ENCODE assay signal across 8 mouse cellular contexts in genomic region chr17:8165977-8166376, GRCm38 (mm10). TPM values are rescaled to one million over a fixed set of nuclear protein-coding genes. Genes with fewer than 3 reads are reported as not detected.
DNase-seq lines count a peak whose midpoint lies in the region; ATAC-seq and TF ChIP-seq lines count a peak whose summit lies in the region.
"Not testable (repeated sequence)": the region's sequence is repeated elsewhere in the genome, so short reads cannot be mapped to it uniquely, and the experiment has no call there.
"Had no signal": no experiment of that assay in that cellular context is flagged by ENCODE, and none has a peak within 500 bp of the region (broad histone marks: within the 10 kb centered on the region; RNA-seq: fewer than 3 reads in every experiment).

No protein-coding gene starts in this region.

- H3K27ac ChIP-seq in MEL (ENCODE audit: control insufficient read depth, low read depth, low read length): peak overlapping the region; percentile 71
- not testable (repeated sequence) for H3K27ac ChIP-seq in embryonic facial prominence, embryonic 14.5 days (replicated peaks; ENCODE audit: low read depth, low read length); heart, embryonic 11.5 days (ENCODE audit: low read depth, low read length); limb, embryonic 10.5 days; lung, embryonic 15.5 days; neural tube, embryonic 11.5 days (ENCODE audit: low read depth, low read length)

- not testable (repeated sequence) for H3K27me3 ChIP-seq in MEL (ENCODE audit: control insufficient read depth in 1 of 2, insufficient read depth in 2 of 2, low read length in 2 of 2); embryonic facial prominence, embryonic 14.5 days (replicated peaks; ENCODE audit: control insufficient read depth, insufficient read depth, low read length); heart, embryonic 11.5 days (ENCODE audit: control insufficient read depth, insufficient read depth, low read length); limb, embryonic 10.5 days (ENCODE audit: low read depth, poor library complexity, severe bottlenecking); lung, embryonic 15.5 days; neural tube, embryonic 11.5 days (ENCODE audit: control insufficient read depth, insufficient read depth, low read length)

- not testable (repeated sequence) for H3K4me1 ChIP-seq in MEL (ENCODE audit: control insufficient read depth in 1 of 2, insufficient read depth in 2 of 2, low read length in 2 of 2); embryonic facial prominence, embryonic 14.5 days (ENCODE audit: control insufficient read depth, insufficient read depth, low read length); heart, embryonic 11.5 days (ENCODE audit: control insufficient read depth, insufficient read depth, low read length); limb, embryonic 10.5 days; lung, embryonic 15.5 days; neural tube, embryonic 11.5 days (ENCODE audit: control insufficient read depth, insufficient read depth, low read length)

- not testable (repeated sequence) for H3K9me3 ChIP-seq in MEL (replicated peaks; ENCODE audit: insufficient read depth, low read length); embryonic facial prominence, embryonic 14.5 days (ENCODE audit: control insufficient read depth, low read length); heart, embryonic 11.5 days (replicated peaks; ENCODE audit: control insufficient read depth, low read length); limb, embryonic 10.5 days (replicated peaks); lung, embryonic 15.5 days; neural tube, embryonic 11.5 days (ENCODE audit: control insufficient read depth, low read length)

- not testable (repeated sequence) for TF ChIP-seq CTCF in MEL (IDR thresholded peaks at IDR 0.05 in 2 of 3, conservative IDR thresholded peaks at IDR 0.05 in 1 of 3; ENCODE audit: control insufficient read depth in 1 of 3, insufficient read depth in 1 of 3, low read depth in 2 of 3, low read length in 3 of 3, poor library complexity in 1 of 3, severe bottlenecking in 1 of 3)

- under 1% methylated on average over 11 of the region's 11 CpGs for WGBS in embryonic facial prominence, embryonic 14.5 days
- 1% methylated on average over 10 of the region's 11 CpGs for WGBS in heart, embryonic 11.5 days (ENCODE audit: insufficient replicate concordance)
- 2% methylated on average over 11 of the region's 11 CpGs for WGBS in limb, embryonic 10.5 days
- under 1% methylated on average over 11 of the region's 11 CpGs for WGBS in lung, embryonic 15.5 days
- WGBS in neural tube, embryonic 11.5 days: 0% methylated on average over 11 of the region's 11 CpGs

- TF ChIP-seq POLR2A in MEL (IDR thresholded peaks at IDR 0.05; ENCODE audit: control insufficient read depth in 1 of 2, insufficient read depth in 1 of 2, low read depth in 1 of 2, low read length in 2 of 2, poor library complexity in 1 of 2): not testable (repeated sequence)

- peak overlapping the region; percentile 75 to 94 for H3K4me3 ChIP-seq in MEL (ENCODE audit: control insufficient read depth in 1 of 2, insufficient read depth in 1 of 2, low read depth in 2 of 2, low read length in 2 of 2)
- H3K4me3 ChIP-seq in embryonic facial prominence, embryonic 14.5 days (ENCODE audit: low read depth, low read length): peak overlapping the region; percentile 48
- H3K4me3 ChIP-seq in heart, embryonic 11.5 days (ENCODE audit: low read depth, low read length): peak overlapping the region; percentile 47
- H3K4me3 ChIP-seq in limb, embryonic 10.5 days: peak overlapping the region; percentile 55
- peak overlapping the region; percentile 55 for H3K4me3 ChIP-seq in lung, embryonic 15.5 days
- H3K4me3 ChIP-seq in neural tube, embryonic 11.5 days (ENCODE audit: low read depth, low read length): peak overlapping the region; percentile 42

- not testable (repeated sequence) for ATAC-seq in embryonic facial prominence, embryonic 14.5 days (ENCODE audit: low read depth); heart, embryonic 11.5 days (replicated peaks; ENCODE audit: insufficient number of reproducible peaks, low FRiP score, low TSS enrichment); lung, embryonic 15.5 days (ENCODE audit: borderline replicate concordance, extremely low read depth, low FRiP score, low TSS enrichment); neural tube, embryonic 11.5 days (ENCODE audit: insufficient read depth, low FRiP score, low TSS enrichment)

- not testable (repeated sequence) for TF ChIP-seq RAD21 in MEL (IDR thresholded peaks at IDR 0.05; ENCODE audit: low read depth, low read length)

- peaks cover 0 to 16% of the 10 kb centered on the region in 2 experiments for H3K36me3 ChIP-seq in MEL (ENCODE audit: control insufficient read depth in 1 of 2, insufficient read depth in 2 of 2, low read length in 2 of 2)
- H3K36me3 ChIP-seq in embryonic facial prominence, embryonic 14.5 days (ENCODE audit: control insufficient read depth, insufficient read depth, low read length): peaks cover 20% of the 10 kb centered on the region
- not testable (repeated sequence) for H3K36me3 ChIP-seq in heart, embryonic 11.5 days (ENCODE audit: control insufficient read depth, insufficient read depth, low read length); neural tube, embryonic 11.5 days (ENCODE audit: control insufficient read depth, insufficient read depth, low read length)
- H3K36me3 ChIP-seq in limb, embryonic 10.5 days: peaks cover 24% of the 10 kb centered on the region
- peaks cover 17% of the 10 kb centered on the region for H3K36me3 ChIP-seq in lung, embryonic 15.5 days

- peaks cover 13% of the 10 kb centered on the region for H3K79me2 ChIP-seq in MEL (ENCODE audit: control insufficient read depth, insufficient read depth, low read length, poor library complexity)

- peak; percentile 30 for DNase-seq in MEL (ENCODE audit: low read depth, low spot score)
- not testable (repeated sequence) for DNase-seq in embryonic facial prominence, embryonic 14.5 days (ENCODE audit: low spot score)
- peak; percentile 39 for DNase-seq in induced T-regulatory cell, adult 2 months (ENCODE audit: low read depth)
- peak; percentile 22 for DNase-seq in limb, embryonic 10.5 days (ENCODE audit: low spot score)
- DNase-seq in neural tube, embryonic 11.5 days (ENCODE audit: low spot score): peak; percentile 5

- not testable (repeated sequence) for TF ChIP-seq EP300 in MEL (IDR thresholded peaks at IDR 0.05; ENCODE audit: low read depth in 1 of 2, low read length in 2 of 2)

- H3K4me2 ChIP-seq in embryonic facial prominence, embryonic 14.5 days (ENCODE audit: low read depth, low read length): peak overlapping the region; percentile 45
- peak overlapping the region; percentile 52 for H3K4me2 ChIP-seq in heart, embryonic 11.5 days
- H3K4me2 ChIP-seq in lung, embryonic 15.5 days: peak overlapping the region; percentile 44
- peak overlapping the region; percentile 32 for H3K4me2 ChIP-seq in neural tube, embryonic 11.5 days (ENCODE audit: low read depth)

- H3K9ac ChIP-seq in MEL (ENCODE audit: control insufficient read depth, low read depth, low read length, poor library complexity, severe bottlenecking): peak overlapping the region; percentile 89
- peak overlapping the region; percentile 61; the same call in 1 of the 2 replicates for H3K9ac ChIP-seq in embryonic facial prominence, embryonic 14.5 days (ENCODE audit: low read depth, low read length)
- H3K9ac ChIP-seq in heart, embryonic 11.5 days (ENCODE audit: low read depth, low read length); lung, embryonic 15.5 days; neural tube, embryonic 11.5 days (ENCODE audit: low read length): not testable (repeated sequence)

RNA-seq across cellular contexts. Expression of gene Fgfr1op, which starts 0.7 kb away (rescaled TPM):
- total RNA-seq in MEL (2012; rRNA removed): 37.6 and 43.5 TPM in 2 replicates
- polyA plus RNA-seq in MEL (2012; ENCODE audit: insufficient read depth in 1 of 2, insufficient read length in 2 of 2, low read depth in 1 of 2, low replicate concordance in 2 of 2, missing spikeins in 1 of 2): 10 to 100 TPM in 1 of 2 experiments, not detected in 1; 44.5 TPM
- 32.3 and 35.0 TPM in 2 replicates for polyA plus RNA-seq in embryonic facial prominence, embryonic 14.5 days (2014; fragmentation: Nextera tagmentation; extraction: Ambion mirVana)
- polyA plus RNA-seq in heart, embryonic 11.5 days (2014; fragmentation: Nextera tagmentation; extraction: Ambion mirVana): 24.9 and 28.9 TPM in 2 replicates
- 54.1 and 55.2 TPM in 2 replicates for polyA plus RNA-seq in limb, embryonic 10.5 days (2016; fragmentation: Nextera tagmentation; extraction: Ambion mirVana)
- polyA plus RNA-seq in lung, embryonic 15.5 days (2015; fragmentation: Nextera tagmentation; extraction: Ambion mirVana): 33.9 and 35.9 TPM in 2 replicates
- 54.7 and 55.5 TPM in 2 replicates for polyA plus RNA-seq in neural tube, embryonic 11.5 days (2014; fragmentation: Nextera tagmentation; extraction: Ambion mirVana)

RNA-seq across cellular contexts. Expression of gene Rnaset2a, which starts 18.1 kb away (rescaled TPM):
- total RNA-seq in MEL (2012; rRNA removed): 44.5 and 49.3 TPM in 2 replicates
- 10 to 100 TPM in 1 of 2 experiments, not detected in 1; 11.6 TPM for polyA plus RNA-seq in MEL (2012; ENCODE audit: insufficient read depth in 1 of 2, insufficient read length in 2 of 2, low read depth in 1 of 2, low replicate concordance in 2 of 2, missing spikeins in 1 of 2)
- polyA plus RNA-seq in embryonic facial prominence, embryonic 14.5 days (2014; fragmentation: Nextera tagmentation; extraction: Ambion mirVana): 28.4 and 33.9 TPM in 2 replicates
- polyA plus RNA-seq in heart, embryonic 11.5 days (2014; fragmentation: Nextera tagmentation; extraction: Ambion mirVana): 28.3 and 30.0 TPM in 2 replicates
- polyA plus RNA-seq in limb, embryonic 10.5 days (2016; fragmentation: Nextera tagmentation; extraction: Ambion mirVana): 24.0 and 27.0 TPM in 2 replicates
- polyA plus RNA-seq in lung, embryonic 15.5 days (2015; fragmentation: Nextera tagmentation; extraction: Ambion mirVana): 37.3 and 37.5 TPM in 2 replicates
- 15.5 and 17.2 TPM in 2 replicates for polyA plus RNA-seq in neural tube, embryonic 11.5 days (2014; fragmentation: Nextera tagmentation; extraction: Ambion mirVana)

RNA-seq across cellular contexts. Expression of gene Gm49673, which starts 18.4 kb away (rescaled TPM):
- not detected in 2 replicates for total RNA-seq in MEL (2012; rRNA removed)
- not detected for polyA plus RNA-seq in MEL (2012; ENCODE audit: insufficient read depth in 1 of 2, insufficient read length in 2 of 2, low read depth in 1 of 2, low replicate concordance in 2 of 2, missing spikeins in 1 of 2)
- polyA plus RNA-seq in embryonic facial prominence, embryonic 14.5 days (2014; fragmentation: Nextera tagmentation; extraction: Ambion mirVana): not detected in 2 replicates
- not detected in 2 replicates for polyA plus RNA-seq in heart, embryonic 11.5 days (2014; fragmentation: Nextera tagmentation; extraction: Ambion mirVana)
- not detected in 2 replicates for polyA plus RNA-seq in limb, embryonic 10.5 days (2016; fragmentation: Nextera tagmentation; extraction: Ambion mirVana)
- 0.21 and 0.65 TPM in 2 replicates for polyA plus RNA-seq in lung, embryonic 15.5 days (2015; fragmentation: Nextera tagmentation; extraction: Ambion mirVana)
- 0.12 and 0.37 TPM in 2 replicates for polyA plus RNA-seq in neural tube, embryonic 11.5 days (2014; fragmentation: Nextera tagmentation; extraction: Ambion mirVana)
- total RNA-seq: heart, adult 8-10 months had no signal
